Mouse (Mus musculus) heart, adult 2 months (tissue): ENCODE measurements around the gene Gm17606. TPM values are rescaled to one million over a fixed set of nuclear protein-coding genes. Genes with fewer than 3 reads are reported as not detected.
A peak's percentile ranks its signal among the peaks of the same experiment; 100 is the strongest.
"Not testable (repeated sequence)": the region's sequence is repeated elsewhere in the genome, so short reads cannot be mapped to it uniquely, and the experiment has no call there.

Experiments
- DNase-seq, 2 experiments: peaks; one replicate each; pipeline ENCODE4 v3.0.0; 2021
- H3K27ac ChIP-seq: fragments of 200-600 bp; 2 replicates; pipeline ENCODE4 v1.8.1; 2022
- H3K27me3 ChIP-seq: fragments of 200-500 bp; 2 replicates; pipeline ENCODE4 v1.6.1; 2012; ENCODE audit warnings: mild to moderate bottlenecking, low read length, inconsistent platforms, mixed read lengths; ENCODE audit not compliant: control insufficient read depth, insufficient read depth
- H3K36me3 ChIP-seq: fragments of 200-500 bp; 2 replicates; pipeline ENCODE4 v1.6.1; 2012; ENCODE audit warnings: low read length, inconsistent platforms; ENCODE audit not compliant: control insufficient read depth, insufficient read depth
- H3K4me1 ChIP-seq: fragments of 200-500 bp; 2 replicates; pipeline ENCODE4 v1.6.1; 2011; ENCODE audit warnings: low read length; ENCODE audit not compliant: control insufficient read depth, insufficient read depth
- H3K4me3 ChIP-seq: fragments of 200-600 bp; 2 replicates; pipeline ENCODE4 v1.8.1; 2022
- H3K79me2 ChIP-seq: fragments of 200-500 bp; replicated peaks from 2 replicates; pipeline ENCODE4 v1.6.1; 2012; ENCODE audit warnings: mild to moderate bottlenecking, inconsistent platforms, low read length, moderate library complexity, mixed read lengths; ENCODE audit not compliant: control insufficient read depth, insufficient read depth
- H3K9ac ChIP-seq: fragments of 200-500 bp; 2 replicates; pipeline ENCODE4 v1.6.1; 2012; ENCODE audit warnings: low read depth, mild to moderate bottlenecking, control low read depth, inconsistent platforms, low read length, mixed read lengths
- CTCF ChIP-seq: fragments of 200-600 bp; IDR thresholded peaks from 2 replicates; pipeline ENCODE4 v1.8.1; 2022; ENCODE audit warnings: antibody characterized with exemption, mild to moderate bottlenecking, moderate library complexity
- EP300 ChIP-seq: fragments of 200-500 bp; IDR thresholded peaks from 2 replicates; pipeline ENCODE4 v1.6.1; 2011; ENCODE audit warnings: low read depth, low read length, control low read depth; ENCODE audit not compliant: insufficient read depth
- POLR2A ChIP-seq: fragments of 200-500 bp; IDR thresholded peaks from 2 replicates; pipeline ENCODE4 v1.6.1; 2011; ENCODE audit warnings: mild to moderate bottlenecking, low read depth, low read length, control low read depth; ENCODE audit not compliant: insufficient read depth
- WGBS: fragments of 180-500 bp; shearing (Covaris S2); methylation state at CpG from one replicate; pipeline ENCODE4 v1.1.7; 2018; 5-methylcytosine and 5-hydroxymethylcytosine counted together
- intact Hi-C: fragments of 180-260 bp; cut with DNase I; formaldehyde crosslinking; loops from one replicate; pipeline ENCODE4 v1.15.1; 2025
- polyA plus RNA-seq: library from polyadenylated mRNA; depleted of rRNA; stranded (reverse); fragments of >200 nt; gene quantifications from 2 replicates; pipeline ENCODE4 v1.2.3, GENCODE M21; 2012
- total RNA-seq, 2 experiments: library from RNA; stranded (reverse); gene quantifications; 2 replicates each; pipeline ENCODE4 v1.2.3; 2021

Gm17606 gene
- total and polyA plus RNA-seq, 3 experiments, result not detected

GRCm38 (mm10) chr14:54609245-54609644, 31.5 kb upstream of the Gm17606 start:
- WGBS, result 75% methylated on average over 4 of the region's 4 CpGs
- no peak overlapping the region for H3K9ac ChIP-seq
- intact Hi-C loops, result loop anchor here (5.0 kb wide), 1 partner anchor 78 kb away; the partner anchor contains the start of genes 1700123O20Rik and Acin1
- H3K27me3 ChIP-seq, result no peaks in the 10 kb centered on the region
- no peak overlapping the region for H3K27ac ChIP-seq
- H3K36me3 ChIP-seq, result no peaks in the 10 kb centered on the region; the same call in 1 of the 2 replicates
- TF ChIP-seq CTCF (no peak), POLR2A (no peak), EP300 (no peak)
- no peak for DNase-seq
- H3K4me1 ChIP-seq, result no peaks in the 10 kb centered on the region
- no peak overlapping the region for H3K4me3 ChIP-seq
- H3K79me2 ChIP-seq, result no peaks in the 10 kb centered on the region

GRCm38 (mm10) chr14:54609962-54610361, 30.8 kb upstream of the Gm17606 start:
- no peaks in the 10 kb centered on the region; the same call in 1 of the 2 replicates for H3K36me3 ChIP-seq
- no peaks in the 10 kb centered on the region for H3K4me1 ChIP-seq
- intact Hi-C loops, result loop anchor here (5.0 kb wide), 2 partner anchors 43 to 77 kb away; partner anchors contain the start of genes 1700123O20Rik and Acin1
- H3K9ac ChIP-seq, result no peak overlapping the region
- H3K27ac ChIP-seq, result no peak overlapping the region
- no peaks in the 10 kb centered on the region for H3K79me2 ChIP-seq
- no peaks in the 10 kb centered on the region for H3K27me3 ChIP-seq
- DNase-seq, result no peak
- TF ChIP-seq EP300, result no peak
- TF ChIP-seq POLR2A, result no peak
- peak; percentile 72 for TF ChIP-seq CTCF
- 83% methylated on average over 4 of the region's 4 CpGs for WGBS
- H3K4me3 ChIP-seq, result no peak overlapping the region

- intact Hi-C loops, result loop anchor here (5.0 kb wide), 1 partner anchor 43 kb away; no protein-coding TSS in a partner anchor
- no peak overlapping the region for H3K9ac ChIP-seq
- WGBS, result 83% methylated on average over 6 of the region's 6 CpGs
- H3K27ac ChIP-seq, result no peak overlapping the region
- TF ChIP-seq POLR2A, result no peak
- TF ChIP-seq CTCF, result no peak
- no peak for TF ChIP-seq EP300
- no peaks in the 10 kb centered on the region for H3K36me3 ChIP-seq
- H3K79me2 ChIP-seq, result no peaks in the 10 kb centered on the region
- no peaks in the 10 kb centered on the region for H3K4me1 ChIP-seq
- H3K4me3 ChIP-seq, result no peak overlapping the region
- DNase-seq, result no peak
- H3K27me3 ChIP-seq, result no peaks in the 10 kb centered on the region
These were observed 30.1 kb upstream of the Gm17606 start for GRCm38 (mm10) chr14:54610648-54611047.

GRCm38 (mm10) chr14:54614130-54614529, 26.6 kb upstream of the Gm17606 start:
- not testable (repeated sequence) for H3K9ac ChIP-seq, H3K27me3 ChIP-seq, H3K4me3 ChIP-seq, H3K36me3 ChIP-seq, H3K79me2 ChIP-seq, H3K27ac ChIP-seq, H3K4me1 ChIP-seq, DNase-seq
- intact Hi-C loops, result loop anchor here (5.0 kb wide), 1 partner anchor 47 kb away; no protein-coding TSS in a partner anchor
- WGBS, result 94% methylated on average over 16 of the region's 16 CpGs

GRCm38 (mm10) chr14:54616226-54616825, 24.4 kb upstream of the Gm17606 start:
- H3K79me2 ChIP-seq, result no peaks in the 10 kb centered on the region
- no peak overlapping the region for H3K27ac ChIP-seq
- H3K9ac ChIP-seq, result no peak overlapping the region
- no peak for TF ChIP-seq EP300
- no peak for TF ChIP-seq POLR2A
- no peak for TF ChIP-seq CTCF
- no peak overlapping the region for H3K4me3 ChIP-seq
- H3K27me3 ChIP-seq, result no peaks in the 10 kb centered on the region
- WGBS, result 94% methylated on average over 16 of the region's 16 CpGs
- intact Hi-C loops, result no loop called here
- DNase-seq, result no peak
- H3K36me3 ChIP-seq, result no peaks in the 10 kb centered on the region
- no peaks in the 10 kb centered on the region; the same call in 1 of the 2 replicates for H3K4me1 ChIP-seq

GRCm38 (mm10) chr14:54617152-54617896, 23.4 kb upstream of the Gm17606 start:
- H3K27ac ChIP-seq, result peak overlapping the region; percentile 72
- no peak for DNase-seq
- no peaks in the 10 kb centered on the region; the same call in 1 of the 2 replicates for H3K4me1 ChIP-seq
- TF ChIP-seq EP300 (no peak), POLR2A (no peak), CTCF (peak; percentile 15; the same call in 1 of the 2 replicates)
- intact Hi-C loops, result no loop called here
- H3K27me3 ChIP-seq, result no peaks in the 10 kb centered on the region
- H3K36me3 ChIP-seq, result no peaks in the 10 kb centered on the region
- WGBS, result 2% methylated on average over 38 of the region's 38 CpGs
- peak overlapping the region; percentile 72 for H3K9ac ChIP-seq
- H3K4me3 ChIP-seq, result peak overlapping the region; percentile 75
- no peaks in the 10 kb centered on the region for H3K79me2 ChIP-seq
